28 mouse cellular contexts compared by ENCODE assay signal in genomic region chr15:80192847-80193246, GRCm38 (mm10). TPM values are rescaled to one million over a fixed set of nuclear protein-coding genes. Genes with fewer than 3 reads are reported as not detected.
DNase-seq lines count a peak whose midpoint lies in the region; ATAC-seq and TF ChIP-seq lines count a peak whose summit lies in the region.
"Had no signal": no experiment of that assay in that cellular context is flagged by ENCODE, and none has a peak within 500 bp of the region (broad histone marks: within the 10 kb centered on the region; RNA-seq: fewer than 3 reads in every experiment).

No protein-coding gene starts in this region.

- H3K4me3 ChIP-seq in kidney, embryonic 14.5 days (ENCODE audit: low read length), result no peak overlapping the region
- H3K4me3 ChIP-seq in intestine, postnatal 0 days (ENCODE audit: low read depth, low read length), result peak overlapping the region; percentile 33
- H3K4me3 ChIP-seq: embryonic facial prominence, embryonic 10.5 days; forebrain, embryonic 15.5 days; heart, embryonic 10.5 days; layer of hippocampus, adult 2 months; myocyte; neural tube, embryonic 13.5 days had no signal

- no peak overlapping the region for H3K9ac ChIP-seq in kidney, embryonic 14.5 days (ENCODE audit: low read depth, low read length)
- H3K9ac ChIP-seq in intestine, postnatal 0 days (ENCODE audit: low read depth, low read length), result no peak overlapping the region
- H3K9ac ChIP-seq: forebrain, embryonic 15.5 days; hindbrain, embryonic 14.5 days; neural tube, embryonic 13.5 days had no signal

- no peaks in the 10 kb centered on the region for H3K36me3 ChIP-seq in kidney, embryonic 14.5 days (ENCODE audit: control insufficient read depth, insufficient read depth, low read length)
- peaks cover 5% of the 10 kb centered on the region; the same call in 1 of the 2 replicates for H3K36me3 ChIP-seq in intestine, postnatal 0 days (ENCODE audit: control insufficient read depth, insufficient read depth)
- H3K36me3 ChIP-seq: forebrain, embryonic 15.5 days; neural tube, embryonic 13.5 days had no signal

- no peak for ATAC-seq in kidney, embryonic 14.5 days (ENCODE audit: low FRiP score, low TSS enrichment)
- peak; percentile 49 for ATAC-seq in CD4-positive, CD25-positive, alpha-beta regulatory T cell, adult 4 months
- ATAC-seq in intestine, postnatal 0 days, result peak; percentile 70
- no peak for ATAC-seq in activated CD4-positive, CD25-positive, alpha-beta regulatory T cell, adult 4 months
- ATAC-seq: forebrain, embryonic 15.5 days; midbrain, embryonic 16.5 days had no signal

- H3K9me3 ChIP-seq in kidney, embryonic 14.5 days (ENCODE audit: control insufficient read depth, low read length), result no peaks in the 10 kb centered on the region
- H3K9me3 ChIP-seq in intestine, postnatal 0 days (ENCODE audit: control insufficient read depth), result no peaks in the 10 kb centered on the region
- H3K9me3 ChIP-seq: embryonic facial prominence, embryonic 10.5 days; forebrain, embryonic 15.5 days; heart, embryonic 10.5 days; neural tube, embryonic 13.5 days had no signal

- H3K4me2 ChIP-seq in kidney, embryonic 14.5 days (replicated peaks; ENCODE audit: low read depth, low read length), result no peak overlapping the region
- H3K4me2 ChIP-seq in intestine, postnatal 0 days (replicated peaks; ENCODE audit: low read depth), result peak overlapping the region; percentile 69
- H3K4me2 ChIP-seq: forebrain, embryonic 15.5 days; hindbrain, embryonic 14.5 days; neural tube, embryonic 13.5 days had no signal

- TF ChIP-seq CTCF in intestine, postnatal 0 days (IDR thresholded peaks at IDR 0.05; ENCODE audit: low read depth), result no peak

- peaks cover 14% of the 10 kb centered on the region for H3K4me1 ChIP-seq in kidney, embryonic 14.5 days (ENCODE audit: control insufficient read depth, insufficient read depth, low read length)
- peaks cover 8% of the 10 kb centered on the region for H3K4me1 ChIP-seq in intestine, postnatal 0 days (replicated peaks; ENCODE audit: control insufficient read depth, insufficient read depth, low read length)
- H3K4me1 ChIP-seq: forebrain, embryonic 15.5 days had no signal

- DNase-seq in kidney, postnatal 36 days, result peak; percentile 56 to 59
- no peak for DNase-seq in urinary bladder, postnatal 25 days (ENCODE audit: low spot score)
- DNase-seq in urinary bladder, adult 2 months (ENCODE audit: low spot score), result no peak
- DNase-seq: adrenal gland, postnatal 36 days; cerebellum, adult 9-11 months; gastrocnemius, postnatal 10 days; heart, postnatal 4 days; kidney, adult 18-20 months; lung, postnatal 4 days; right cerebral cortex, postnatal 4 days had no signal

- WGBS in kidney, embryonic 14.5 days, result 87% methylated on average over 7 of the region's 7 CpGs
- WGBS in intestine, postnatal 0 days, result 35% methylated on average over 7 of the region's 7 CpGs

- no peak overlapping the region for H3K27ac ChIP-seq in kidney, embryonic 14.5 days (ENCODE audit: low read depth, low read length)
- H3K27ac ChIP-seq in intestine, postnatal 0 days (ENCODE audit: low read depth, low read length), result peak overlapping the region; percentile 87
- H3K27ac ChIP-seq: embryonic facial prominence, embryonic 10.5 days; forebrain, embryonic 15.5 days; heart, embryonic 10.5 days; hindbrain, embryonic 14.5 days; layer of hippocampus, adult 2 months; neural tube, embryonic 13.5 days had no signal

- H3K27me3 ChIP-seq in kidney, embryonic 14.5 days (ENCODE audit: control insufficient read depth, insufficient read depth, low read length), result no peaks in the 10 kb centered on the region
- H3K27me3 ChIP-seq in intestine, postnatal 0 days (replicated peaks; ENCODE audit: control insufficient read depth, insufficient read depth, low read length), result no peaks in the 10 kb centered on the region
- H3K27me3 ChIP-seq: forebrain, embryonic 15.5 days; neural tube, embryonic 13.5 days had no signal

RNA-seq across cellular contexts. Expression of gene Mgat3, which starts 19.3 kb away (rescaled TPM):
- 3.6 and 6.1 TPM in 2 replicates for polyA plus RNA-seq in kidney, embryonic 14.5 days (2014; fragmentation: Nextera tagmentation; extraction: Ambion mirVana)
- polyA plus RNA-seq in CD4-positive, CD25-positive, alpha-beta regulatory T cell, adult 4 months (2017; shearing (Covaris generic)), result under 1 TPM in 1 of 2 experiments, not detected in 1; 0.13 TPM
- polyA plus RNA-seq in intestine, postnatal 0 days (2015; fragmentation: Nextera tagmentation; extraction: Ambion mirVana), result 12.2 and 13.1 TPM in 2 replicates
- polyA plus RNA-seq in urinary bladder, adult 2 months (2012; rRNA removed), result 62.9 and 73.1 TPM in 2 replicates
- under 1 TPM in 1 of 2 experiments, not detected in 1; 0.13 TPM for polyA plus RNA-seq in activated CD4-positive, CD25-positive, alpha-beta regulatory T cell, adult 4 months (2017; shearing (Covaris generic))

RNA-seq across cellular contexts. Expression of gene Mief1, which starts 41.0 kb away (rescaled TPM):
- 20.4 and 37.0 TPM in 2 replicates for polyA plus RNA-seq in kidney, embryonic 14.5 days (2014; fragmentation: Nextera tagmentation; extraction: Ambion mirVana)
- polyA plus RNA-seq in CD4-positive, CD25-positive, alpha-beta regulatory T cell, adult 4 months (2017; shearing (Covaris generic)), result 10 to 100 TPM; 33.6 to 42.7 TPM
- 12.0 and 14.2 TPM in 2 replicates for polyA plus RNA-seq in intestine, postnatal 0 days (2015; fragmentation: Nextera tagmentation; extraction: Ambion mirVana)
- 10.6 and 15.1 TPM in 2 replicates for polyA plus RNA-seq in urinary bladder, adult 2 months (2012; rRNA removed)
- 10 to 100 TPM; 29.3 to 37.0 TPM for polyA plus RNA-seq in activated CD4-positive, CD25-positive, alpha-beta regulatory T cell, adult 4 months (2017; shearing (Covaris generic))

RNA-seq across cellular contexts. Expression of gene AC140267.1, which starts 42.8 kb away (rescaled TPM):
- polyA plus RNA-seq in kidney, embryonic 14.5 days (2014; fragmentation: Nextera tagmentation; extraction: Ambion mirVana), result not detected in 2 replicates
- 10 to 100 TPM in 1 of 2 experiments, not detected in 1; 14.2 TPM for polyA plus RNA-seq in CD4-positive, CD25-positive, alpha-beta regulatory T cell, adult 4 months (2017; shearing (Covaris generic))
- not detected in 2 replicates for polyA plus RNA-seq in intestine, postnatal 0 days (2015; fragmentation: Nextera tagmentation; extraction: Ambion mirVana)
- not detected in 2 replicates for polyA plus RNA-seq in urinary bladder, adult 2 months (2012; rRNA removed)
- polyA plus RNA-seq in activated CD4-positive, CD25-positive, alpha-beta regulatory T cell, adult 4 months (2017; shearing (Covaris generic)), result not detected
- polyA plus RNA-seq: C2C12; embryonic facial prominence, embryonic 10.5 days; hindbrain, embryonic 14.5 days; limb, embryonic 11.5 days; liver, adult 2 months; liver, embryonic 16.5 days; lung, embryonic 16.5 days; myocyte; testis, adult 2 months had no signal

RNA-seq across cellular contexts. Expression of gene Tab1, which starts 59.9 kb away (rescaled TPM):
- polyA plus RNA-seq in kidney, embryonic 14.5 days (2014; fragmentation: Nextera tagmentation; extraction: Ambion mirVana), result 25.3 and 35.2 TPM in 2 replicates
- 10 to 100 TPM; 12.0 to 39.6 TPM for polyA plus RNA-seq in CD4-positive, CD25-positive, alpha-beta regulatory T cell, adult 4 months (2017; shearing (Covaris generic))
- polyA plus RNA-seq in intestine, postnatal 0 days (2015; fragmentation: Nextera tagmentation; extraction: Ambion mirVana), result 12.6 and 13.6 TPM in 2 replicates
- polyA plus RNA-seq in urinary bladder, adult 2 months (2012; rRNA removed), result 33.5 and 36.7 TPM in 2 replicates
- polyA plus RNA-seq in activated CD4-positive, CD25-positive, alpha-beta regulatory T cell, adult 4 months (2017; shearing (Covaris generic)), result 10 to 100 TPM; 10.7 to 14.5 TPM

Comparison
In these comparisons a context has a peak if more than half of its experiments do, and no peak if none do; other contexts are left out.
1. DNase-seq: peak in kidney, postnatal 36 days (2 of 2); none in urinary bladder, postnatal 25 days (single experiment) and urinary bladder, adult 2 months (single experiment).
2. ATAC-seq: peak in CD4-positive, CD25-positive, alpha-beta regulatory T cell, adult 4 months (single experiment) and intestine, postnatal 0 days (single experiment); none in kidney, embryonic 14.5 days (single experiment) and activated CD4-positive, CD25-positive, alpha-beta regulatory T cell, adult 4 months (single experiment).